Mouse (Mus musculus) Muller cell, postnatal 12 days (primary cell): ENCODE results near the gene Krtap27-1.
A peak's percentile ranks its signal among the peaks of the same experiment; 100 is the strongest.

Source experiments
- DNase-seq: peaks from one replicate; pipeline ENCODE4 v3.0.0-alpha.2; 2015; ENCODE audit errors: inconsistent ontology term

Krtap27-1 gene

GRCm38 (mm10) chr16:88671571-88671970, at the start of gene Krtap27-1:
Gene Krtap27-1 (minus strand): TSS chr16:88671671.
- DNase-seq: no peak

- DNase-seq: no peak
Measured at GRCm38 (mm10) chr16:88720031-88720430, 48.6 kb upstream of the Krtap27-1 start.

- DNase-seq: no peak
Measured at GRCm38 (mm10) chr16:88716549-88716948, 45.1 kb upstream of the Krtap27-1 start.

GRCm38 (mm10) chr16:88711245-88711644, 39.8 kb upstream of the Krtap27-1 start:
- no peak for DNase-seq

- DNase-seq: peak; percentile 55
Measured at GRCm38 (mm10) chr16:88710757-88711156, 39.3 kb upstream of the Krtap27-1 start.

DNA sequence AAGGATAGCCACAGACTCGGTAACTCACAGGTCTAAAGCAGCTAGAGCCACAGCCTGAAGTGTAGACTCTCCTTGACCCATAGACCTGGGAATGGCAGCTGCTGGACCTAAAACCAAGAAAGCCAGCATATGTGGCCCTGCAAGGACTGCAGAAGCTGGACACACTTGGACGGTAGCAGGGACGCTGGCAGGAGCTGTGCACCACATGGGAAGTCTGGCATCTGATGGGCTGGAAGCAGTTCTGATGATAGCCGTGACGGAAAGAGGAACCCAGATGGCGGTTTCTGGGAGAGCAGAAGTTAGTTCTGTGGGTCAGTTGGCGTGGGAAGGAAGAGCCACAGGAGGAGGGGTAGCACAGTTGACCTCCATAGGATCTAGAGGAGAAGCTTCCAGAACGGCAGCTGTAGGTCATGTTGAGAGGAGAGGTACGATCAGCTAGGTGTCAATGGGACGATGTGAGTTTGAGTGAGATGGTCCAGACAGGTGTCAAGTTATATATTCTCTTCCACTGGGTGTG, 36.1 kb upstream of the Krtap27-1 start, which contains the start of gene 2310061N02Rik:
Gene 2310061N02Rik, minus strand, starts transcription at position 467 of the 517 bp plus-strand sequence.
- no peak for DNase-seq

DNA sequence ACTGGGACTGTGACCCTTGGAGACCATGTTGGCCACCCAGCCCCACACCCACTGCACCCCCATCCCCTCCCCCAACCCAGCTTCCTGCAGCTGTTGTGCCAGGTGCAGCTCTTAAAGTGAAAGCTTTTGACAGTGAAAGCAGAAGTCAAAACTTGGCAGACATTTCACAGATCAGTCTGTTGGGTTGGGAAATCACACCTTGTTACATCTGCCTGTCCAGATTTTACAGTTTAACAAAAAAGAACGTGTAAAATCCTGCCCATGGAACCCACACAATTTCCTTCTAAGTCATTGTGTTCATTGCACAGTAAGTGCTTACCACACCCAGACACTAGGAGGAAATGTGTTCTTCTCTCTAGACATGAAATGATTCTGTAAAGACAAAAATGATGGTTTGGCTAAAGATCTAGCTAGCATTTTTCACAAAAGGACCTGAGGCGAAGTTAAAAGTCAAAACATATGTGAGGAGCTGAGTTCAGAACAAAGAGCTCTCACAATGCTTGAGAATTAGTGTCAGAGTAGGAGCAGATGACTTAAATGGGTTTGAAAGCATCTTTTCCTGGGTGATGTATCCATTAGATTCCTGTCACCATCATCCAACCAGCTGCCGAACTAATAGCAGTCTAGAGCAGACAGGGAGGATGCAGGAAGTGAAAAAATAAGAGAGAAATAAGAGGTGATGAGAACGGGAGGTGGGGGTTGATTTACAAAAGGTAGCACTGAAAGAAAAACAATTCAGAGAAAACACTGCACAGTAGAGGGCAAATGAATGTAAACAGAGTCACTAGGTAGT, 29.8 kb upstream of the Krtap27-1 start:
- no peak for DNase-seq

- DNase-seq: no peak
Measured at GRCm38 (mm10) chr16:88696256-88696655, 24.8 kb upstream of the Krtap27-1 start.

- DNase-seq: no peak
Measured at GRCm38 (mm10) chr16:88681282-88681681, 9.8 kb upstream of the Krtap27-1 start.

DNA sequence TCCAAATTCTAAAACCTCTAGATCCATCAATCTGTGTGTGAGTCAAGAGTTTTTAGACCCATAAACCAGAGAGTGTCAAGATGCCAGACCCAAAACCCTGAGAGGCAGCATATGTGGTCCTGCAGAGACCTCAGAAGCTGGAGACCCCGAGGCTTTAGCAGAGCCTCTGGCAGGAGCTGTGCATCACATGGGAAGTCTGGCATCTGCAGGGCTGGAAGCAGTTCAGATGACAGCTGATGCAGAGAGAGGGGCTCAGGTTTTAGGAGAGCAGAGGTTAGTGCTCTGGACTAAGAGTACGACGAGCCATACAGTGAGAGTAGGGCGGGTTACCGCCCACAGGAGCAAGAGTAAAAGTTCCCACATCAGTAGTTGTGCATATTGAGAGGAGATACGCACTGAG, 7.6 kb upstream of the Krtap27-1 start:
- DNase-seq: no peak

GRCm38 (mm10) chr16:88657426-88657825, 14.0 kb downstream of the Krtap27-1 start:
- peak; percentile 14 for DNase-seq

- DNase-seq: no peak
Measured at GRCm38 (mm10) chr16:88651952-88652351, 19.5 kb downstream of the Krtap27-1 start.

DNA sequence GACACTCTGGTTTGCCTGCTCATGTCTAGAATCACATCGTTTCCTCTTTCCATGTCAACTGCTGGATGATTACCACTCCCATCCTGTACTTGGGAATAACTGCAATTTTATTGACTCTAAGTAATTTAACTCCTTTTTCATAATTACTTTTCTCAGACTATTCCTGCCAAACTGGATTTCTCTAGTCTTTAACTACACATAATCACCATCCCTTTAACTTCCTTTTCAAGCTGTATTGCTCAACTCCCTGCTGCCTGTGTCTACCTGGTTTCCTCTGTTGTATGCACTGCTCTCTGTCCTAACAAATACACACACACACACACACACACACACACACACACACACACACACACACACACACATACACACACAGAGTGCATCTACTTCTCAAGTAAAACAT, 20.4 kb downstream of the Krtap27-1 start:
- no peak for DNase-seq

- DNase-seq: no peak
Measured at GRCm38 (mm10) chr16:88647358-88647846, 24.1 kb downstream of the Krtap27-1 start, which contains the start of gene Krtap26-1. Gene Krtap26-1 (minus strand): TSS chr16:88647796.

DNA sequence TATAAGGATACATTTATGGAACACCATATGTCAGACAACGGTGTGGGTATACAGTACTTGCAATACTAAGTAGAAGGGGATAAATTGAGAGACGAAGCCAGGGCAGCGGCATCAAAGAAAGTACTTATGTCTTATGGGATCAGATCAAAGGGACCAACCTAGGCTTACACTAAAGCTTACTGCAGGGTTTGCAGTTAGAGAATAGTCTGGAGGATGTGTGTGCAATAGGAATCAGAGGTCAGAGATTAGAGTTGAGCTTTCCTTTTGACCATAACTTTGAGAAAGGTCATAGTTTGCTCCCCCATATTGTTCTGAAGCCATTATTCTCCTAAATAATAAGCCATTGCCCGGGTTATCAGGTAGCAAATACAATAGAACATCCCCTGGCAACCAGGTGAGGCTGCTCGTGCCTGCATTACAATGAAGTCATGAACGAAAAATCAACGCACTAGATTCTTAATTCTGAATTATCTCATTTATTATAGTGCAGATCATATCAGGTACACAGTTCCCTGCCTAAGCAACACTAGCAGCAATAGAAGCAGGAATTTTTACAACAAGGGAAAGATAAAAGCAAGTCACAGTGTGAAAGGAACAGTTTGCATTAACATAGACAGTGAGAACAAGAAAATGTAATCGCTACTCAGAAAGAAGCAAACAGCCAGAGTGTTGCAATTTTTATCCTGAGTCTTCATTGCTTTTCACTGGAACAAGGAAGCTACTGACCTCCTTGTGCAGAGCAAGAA, 24.9 kb downstream of the Krtap27-1 start:
- DNase-seq: no peak

DNA sequence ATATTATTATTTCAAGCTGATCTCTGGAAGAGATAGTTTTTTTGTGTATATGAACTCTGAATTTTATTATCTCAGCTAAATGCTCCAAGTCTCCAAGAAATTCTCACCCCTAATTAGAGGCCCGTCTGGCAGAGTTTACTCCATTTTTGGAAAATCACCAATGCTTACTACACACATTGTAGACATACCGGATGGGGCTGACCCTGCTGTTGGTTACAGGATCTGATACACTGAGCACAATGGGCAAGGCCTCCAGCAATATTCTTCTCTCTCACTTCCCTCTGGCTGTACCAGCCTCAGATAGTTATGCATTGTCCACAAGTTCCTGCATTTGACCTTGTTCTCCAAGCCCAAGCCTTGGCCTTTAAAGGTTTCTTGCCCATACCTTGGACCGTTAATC, 31.4 kb downstream of the Krtap27-1 start:
- peak; percentile 67 for DNase-seq

GRCm38 (mm10) chr16:88635142-88635541, 36.3 kb downstream of the Krtap27-1 start:
- DNase-seq: peak; percentile 63

DNA sequence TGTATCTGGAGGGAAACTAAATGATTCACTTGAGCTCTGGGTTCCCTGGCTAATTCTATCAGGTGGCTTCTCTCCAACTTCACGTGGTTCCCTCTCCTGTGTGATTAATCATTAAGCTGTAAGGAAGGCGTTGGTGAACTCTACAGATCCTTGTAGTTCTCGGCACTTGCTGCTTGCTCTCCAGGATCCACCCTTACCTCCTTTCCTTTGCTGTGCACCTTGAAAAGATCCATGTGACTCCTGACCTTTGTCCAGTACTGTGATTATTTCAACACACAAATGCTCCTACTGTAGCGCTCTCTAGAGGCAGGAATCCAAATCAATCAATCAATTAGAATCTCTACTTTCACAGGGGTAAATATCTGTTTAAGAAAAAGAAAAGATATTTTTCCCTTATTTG, 40.0 kb downstream of the Krtap27-1 start:
- no peak for DNase-seq

GRCm38 (mm10) chr16:88627566-88627965, 43.9 kb downstream of the Krtap27-1 start, which contains the start of gene 2310079G19Rik:
Gene 2310079G19Rik (minus strand): TSS chr16:88627666.
- DNase-seq: no peak
